Mouse (Mus musculus): ENCODE data around the gene Taf9.

The Taf9 gene

DNA sequence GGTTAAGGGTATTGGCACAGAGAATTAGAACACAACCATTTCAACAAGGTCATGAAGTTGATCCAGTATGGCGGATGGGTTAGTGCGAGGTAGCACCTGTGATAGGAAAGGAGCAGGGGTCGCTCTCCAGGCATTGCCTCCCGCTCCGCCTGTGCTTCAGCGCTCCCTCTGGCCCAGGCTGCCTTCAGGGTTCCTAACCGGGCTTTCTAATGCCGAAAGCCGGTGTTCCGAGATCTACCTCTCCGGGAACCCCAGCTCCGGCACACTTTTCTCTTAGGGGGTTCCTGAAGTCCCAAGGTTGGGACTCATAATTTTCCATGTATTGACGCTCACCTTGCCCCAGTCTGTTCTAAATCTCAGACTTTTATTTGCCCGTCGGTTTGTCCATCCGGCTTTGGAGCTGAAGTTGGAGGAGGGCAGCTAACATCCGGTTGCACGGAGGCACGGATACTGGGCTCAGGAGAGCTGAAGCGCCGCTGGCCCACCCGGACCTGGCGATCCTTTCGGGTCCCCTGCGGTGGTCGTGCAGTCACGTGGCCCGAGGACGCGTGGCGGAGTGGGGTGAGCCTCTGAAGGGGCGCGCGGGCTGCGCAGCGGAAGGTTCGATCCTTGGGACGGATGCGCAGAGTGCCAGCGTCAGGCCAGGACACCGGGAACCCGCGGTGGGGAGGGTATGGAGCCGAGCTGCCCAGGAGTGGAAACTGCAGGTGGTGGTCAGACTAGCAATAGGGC is 18.1 kb downstream of the Taf9 start, which contains the start of gene Ccdc125:
TSS of gene Ccdc125 (plus strand) at position 427 of the 732 bp plus-strand sequence.
- in situ Hi-C loops (cut with MseI, MboI): no loop called here

DNA sequence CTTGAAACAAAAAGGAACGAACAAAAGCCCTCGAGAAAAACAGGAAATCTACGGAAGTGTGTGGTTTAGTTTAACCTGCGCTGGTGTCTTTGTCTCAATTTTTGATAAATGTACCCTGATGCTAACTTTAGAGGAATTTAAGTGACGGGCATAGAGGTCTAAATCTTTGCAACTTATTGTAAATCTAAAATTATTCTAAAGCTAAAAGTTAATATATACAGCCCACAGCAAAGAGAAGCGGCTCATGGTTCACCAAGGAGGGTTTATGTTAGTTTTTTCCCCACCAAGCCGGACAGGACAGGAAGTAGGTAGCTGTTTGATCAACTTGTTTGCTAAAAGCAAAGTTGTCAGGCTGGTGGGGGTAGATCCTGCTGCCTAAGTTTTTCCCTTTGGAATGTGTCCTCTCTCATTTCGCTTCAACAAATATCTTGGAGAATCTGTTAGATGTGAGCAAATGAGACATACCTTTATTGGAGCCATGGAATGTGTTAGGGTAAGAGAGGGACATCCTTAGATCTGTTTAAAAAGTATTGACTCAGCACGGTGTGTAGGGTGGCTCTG is 18.9 kb downstream of the Taf9 start:
- in situ Hi-C loops (cut with MseI, MboI): no loop called here

DNA sequence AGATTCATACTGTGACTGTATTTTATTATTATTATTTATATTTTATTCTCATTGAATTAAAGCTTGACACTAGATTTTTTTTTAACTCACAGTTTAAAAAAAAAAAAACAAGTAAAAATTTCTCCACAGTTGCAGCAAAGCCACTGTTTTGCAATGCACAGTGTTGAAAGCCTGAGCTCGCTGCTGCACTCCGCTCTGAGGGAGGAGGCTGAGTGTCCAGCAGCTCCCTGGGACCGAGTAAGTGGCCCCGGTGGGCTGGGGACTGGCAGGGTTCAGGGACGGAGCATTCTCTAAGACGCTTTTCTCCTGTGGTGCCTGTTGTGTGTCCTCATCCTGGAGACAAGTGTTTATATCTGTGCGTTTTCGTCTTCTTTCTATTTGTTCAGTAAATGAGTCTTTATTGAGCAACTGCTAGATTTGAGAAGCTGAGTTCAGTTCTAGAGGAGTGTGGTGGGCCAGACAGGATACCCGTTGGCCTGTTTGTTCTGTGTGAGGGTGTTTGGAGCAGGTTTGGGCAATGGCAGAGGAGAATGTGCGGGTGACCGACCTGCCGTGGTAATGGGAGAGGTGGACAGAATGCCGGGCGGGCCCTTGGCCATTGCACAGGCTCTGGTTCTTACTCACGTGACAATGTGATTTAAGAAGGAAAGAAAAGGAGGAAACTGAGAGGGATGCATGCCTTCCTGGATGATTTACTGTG is 24.7 kb downstream of the Taf9 start:
- in situ Hi-C loops (cut with MseI, MboI): no loop called here

DNA sequence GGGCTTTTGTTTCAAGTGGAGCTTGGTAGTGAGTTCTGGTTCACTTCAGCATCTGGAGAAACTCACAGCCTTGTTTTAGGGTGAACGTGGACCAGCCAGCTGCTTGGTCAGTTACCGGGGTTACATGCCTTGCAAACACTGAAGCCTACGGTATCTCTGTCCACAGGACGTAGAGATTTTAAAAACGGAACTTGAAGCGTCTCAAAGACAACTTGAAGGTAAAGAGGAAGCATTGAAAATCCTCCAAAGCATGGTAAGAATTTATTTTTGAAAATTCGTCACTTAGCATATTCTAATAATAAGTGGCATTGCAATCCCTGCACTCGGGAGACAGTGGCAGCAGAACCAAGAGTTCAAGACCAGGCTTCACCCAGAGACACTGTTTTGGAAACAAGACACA is 30.2 kb downstream of the Taf9 start:
- in situ Hi-C loops (cut with MseI, MboI): no loop called here

DNA sequence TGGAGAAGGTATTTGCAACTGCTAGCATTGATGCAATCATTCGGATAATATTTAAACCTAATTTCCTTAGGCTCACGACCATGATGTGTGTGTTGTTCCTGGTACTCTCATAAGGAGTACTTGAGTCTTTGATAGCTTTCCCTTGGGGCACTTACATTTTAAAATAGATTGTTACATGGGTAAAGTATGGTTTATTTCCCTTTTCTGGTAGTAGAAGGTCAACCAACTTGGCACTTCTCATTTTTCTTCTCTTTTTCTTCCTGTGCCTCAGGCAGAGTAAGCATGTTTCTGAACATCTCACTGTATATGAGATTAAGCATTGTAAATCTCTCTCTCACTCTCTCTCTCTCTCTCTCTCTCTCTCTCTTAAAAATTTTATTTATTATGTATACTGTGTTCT is 31.5 kb downstream of the Taf9 start:
- in situ Hi-C loops (cut with MseI, MboI): no loop called here

DNA sequence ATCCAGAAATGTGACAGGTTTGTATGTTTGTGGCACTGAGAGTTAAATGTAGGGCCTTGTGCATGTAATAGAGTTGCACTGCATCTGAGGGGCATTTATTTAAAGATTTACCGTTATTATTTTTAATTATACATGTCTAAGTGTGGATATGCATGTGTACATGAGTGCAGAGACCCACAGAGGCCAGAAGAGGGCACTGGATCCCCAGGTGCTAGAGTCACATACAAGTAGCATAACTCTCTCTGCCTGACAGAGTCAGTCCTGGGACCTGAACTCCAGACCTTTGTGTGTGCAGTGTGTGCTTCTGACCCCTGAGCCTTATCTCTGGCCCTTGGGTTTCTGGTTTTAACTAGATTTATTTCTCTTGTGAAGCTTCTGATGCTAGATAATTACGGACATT is 33.0 kb downstream of the Taf9 start:
- in situ Hi-C loops (cut with MseI, MboI): no loop called here

DNA sequence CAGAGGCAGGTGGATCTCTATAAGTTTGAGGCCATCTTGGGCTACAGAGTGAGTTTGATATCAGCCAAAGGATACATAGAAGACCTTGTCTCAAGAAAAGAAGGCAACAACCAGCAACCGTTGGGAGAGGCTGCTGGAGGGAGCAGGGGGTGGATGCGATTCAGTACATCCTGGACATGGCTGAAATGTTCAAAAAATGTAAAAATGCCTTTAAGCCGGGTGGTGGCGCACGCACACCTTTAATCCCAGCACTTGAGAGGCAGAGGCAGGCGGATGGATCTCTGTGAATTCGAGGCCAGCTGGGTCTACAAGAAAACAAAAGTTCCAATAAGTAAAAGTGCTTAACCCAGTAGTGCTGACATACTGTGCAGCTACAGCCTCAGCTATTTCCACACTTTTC is 36.1 kb downstream of the Taf9 start:
- in situ Hi-C loops (cut with MseI, MboI): no loop called here

DNA sequence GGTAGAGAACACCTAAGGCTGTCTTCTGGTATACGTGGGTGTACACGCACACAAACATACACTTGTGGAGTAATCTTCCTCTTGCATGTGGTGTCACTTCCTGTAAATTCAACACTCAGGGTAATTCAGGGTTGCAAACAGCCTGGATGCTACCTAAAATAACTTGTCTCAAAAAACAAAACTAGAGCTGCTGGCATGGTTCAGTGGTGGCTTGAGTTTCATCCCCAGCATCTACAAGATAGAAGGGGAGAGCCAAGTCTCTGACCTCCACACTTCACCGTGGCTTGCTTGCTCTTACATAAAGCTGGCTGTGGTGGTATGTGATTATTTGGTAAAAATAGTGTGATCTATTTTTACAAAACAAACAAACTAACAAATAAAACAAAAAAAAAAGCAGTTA is 46.2 kb downstream of the Taf9 start:
- in situ Hi-C loops (cut with MseI, MboI): no loop called here

DNA sequence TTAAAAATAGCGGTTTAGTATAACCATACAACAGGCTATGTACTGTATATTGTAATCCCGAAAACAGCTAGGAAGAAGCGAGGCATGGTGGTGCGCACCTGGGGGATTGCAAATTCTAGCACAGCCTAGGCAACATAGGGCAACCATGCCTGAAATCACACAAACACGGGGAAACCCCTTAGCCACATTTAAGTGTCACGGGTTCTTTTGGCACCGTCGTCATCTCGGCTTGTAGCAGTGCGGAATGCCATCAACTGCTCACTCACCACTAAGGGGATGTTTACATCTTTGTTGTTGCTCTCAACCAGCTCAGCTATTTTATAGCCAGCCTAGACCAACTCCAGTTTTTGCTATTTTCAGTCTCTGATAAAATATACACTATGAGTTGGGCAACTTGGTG is 47.5 kb downstream of the Taf9 start:
- in situ Hi-C loops (cut with MseI, MboI): no loop called here

DNA sequence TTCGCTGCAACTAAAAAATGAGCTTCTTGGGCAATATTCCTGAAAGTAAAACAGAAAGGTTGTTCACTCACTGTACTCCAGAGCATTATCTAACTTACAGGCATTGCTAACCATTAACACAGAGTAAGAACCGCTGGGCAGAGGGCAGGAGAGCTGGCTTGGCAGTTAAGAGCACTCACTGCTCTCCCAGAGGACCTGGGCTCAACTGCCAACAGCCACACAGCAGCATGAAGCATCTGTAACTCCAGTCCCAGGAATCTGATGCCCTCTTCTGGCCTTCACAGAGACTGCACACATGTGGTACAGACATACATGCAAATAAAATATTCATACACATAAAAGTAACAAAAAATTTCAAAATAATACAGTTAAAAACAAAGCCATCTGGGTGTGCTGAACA is 52.1 kb downstream of the Taf9 start:
- in situ Hi-C loops (cut with MseI, MboI): no loop called here
